Mouse (Mus musculus): ENCODE data around the gene Irf8.

Gene Irf8

DNA sequence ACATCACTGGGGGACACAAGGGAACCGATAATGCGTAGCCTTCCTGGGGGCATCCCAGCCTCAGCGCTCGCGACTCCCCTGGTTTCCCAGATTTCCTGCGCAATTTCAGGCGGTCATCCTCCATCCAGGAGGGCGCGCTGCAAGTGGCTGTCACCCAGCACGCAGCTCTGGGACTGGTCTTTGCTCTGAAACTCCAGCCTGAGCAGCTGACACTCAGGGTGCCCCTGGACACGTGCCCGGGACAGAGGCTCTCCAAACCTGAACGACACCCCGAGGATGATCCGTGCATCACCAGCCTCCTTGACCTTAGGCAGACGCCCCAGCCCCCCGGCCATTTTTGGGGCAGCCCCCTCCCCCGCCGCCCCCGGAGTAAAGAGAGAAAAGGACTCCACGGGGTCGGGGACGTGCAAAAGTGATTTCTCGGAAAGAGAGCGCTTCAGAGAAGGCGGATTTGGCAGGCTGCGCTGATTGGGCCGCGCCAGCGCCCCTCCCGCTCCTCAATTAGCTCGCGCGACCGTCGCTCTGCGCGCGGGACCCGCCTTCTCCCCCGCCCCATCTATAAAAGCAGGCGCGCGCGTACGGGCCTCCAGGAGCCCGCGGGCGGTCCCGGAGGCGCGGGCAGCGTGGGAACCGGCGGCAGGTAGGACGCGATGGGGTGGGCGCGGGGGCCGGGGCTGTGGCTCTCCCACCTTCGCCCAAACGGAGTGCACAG, at the start of gene Irf8:
Irf8 (plus strand) TSS at position 589 of the 712 bp plus-strand sequence.
- DNase-seq (ENCODE audit: low spot score in 2 of 2) = peak; percentile 74 to 81

DNA sequence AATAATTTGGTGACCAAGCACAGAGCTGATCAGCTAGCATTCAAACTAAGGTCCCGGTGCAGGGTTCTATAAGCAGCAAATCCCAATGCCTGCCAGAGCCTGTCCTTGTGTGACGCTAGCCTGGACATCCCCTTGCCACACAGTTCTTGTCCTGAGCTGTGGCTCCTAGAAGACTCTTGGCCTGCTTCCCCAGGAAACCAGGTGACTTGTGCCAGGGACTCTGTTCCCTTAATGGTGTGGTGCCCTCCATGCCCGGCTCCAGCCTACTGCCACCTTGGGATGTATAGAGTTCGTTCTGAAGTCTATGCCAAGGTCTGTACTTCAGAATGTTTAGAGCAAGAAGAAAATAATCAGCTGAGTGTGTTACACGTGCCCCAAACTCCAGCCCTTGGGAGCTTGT, 49.6 kb upstream of the Irf8 start:
- DNase-seq (ENCODE audit: low spot score in 2 of 2) = no peak

DNA sequence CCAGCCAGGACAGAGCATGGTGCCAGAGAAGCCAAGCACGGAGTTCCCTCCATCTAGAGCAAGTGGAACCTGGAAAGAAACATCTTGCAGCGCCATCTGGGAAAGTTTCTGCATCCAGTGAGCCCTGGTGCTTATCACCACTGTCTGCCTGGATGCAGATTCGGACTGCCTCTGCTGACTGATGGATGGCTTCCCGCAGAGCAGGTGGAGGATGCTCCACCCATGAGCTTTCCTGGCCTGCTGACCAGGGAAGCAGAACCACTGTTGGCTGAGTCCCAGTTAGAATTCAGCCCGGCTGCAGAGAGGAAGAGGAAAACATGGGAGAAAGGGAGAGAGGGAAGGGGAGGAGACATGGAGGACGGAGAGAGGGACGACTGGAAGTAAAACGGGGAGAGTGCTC, 48.4 kb upstream of the Irf8 start:
- no peak for DNase-seq (ENCODE audit: low spot score in 2 of 2)

DNA sequence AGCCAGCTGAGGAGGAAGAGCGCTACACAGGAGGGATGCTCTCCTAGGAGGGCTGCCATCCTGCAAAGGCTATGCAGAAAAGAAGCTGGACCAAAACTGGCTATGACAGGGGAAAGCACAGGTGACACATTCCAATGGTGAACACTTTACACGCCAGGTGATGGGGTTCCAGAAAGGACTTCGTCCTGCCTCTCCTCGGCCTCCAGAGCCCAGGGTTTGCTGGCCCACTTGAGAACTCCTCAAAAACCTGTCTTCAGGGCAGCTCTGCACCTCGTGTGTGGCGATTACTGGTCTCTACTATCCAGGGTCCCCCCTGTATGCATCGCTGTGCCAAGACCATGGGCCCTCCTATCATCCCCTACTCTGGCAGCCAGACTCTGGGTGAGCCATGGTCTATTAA, 47.6 kb upstream of the Irf8 start:
- no peak for DNase-seq (ENCODE audit: low spot score in 2 of 2)

DNA sequence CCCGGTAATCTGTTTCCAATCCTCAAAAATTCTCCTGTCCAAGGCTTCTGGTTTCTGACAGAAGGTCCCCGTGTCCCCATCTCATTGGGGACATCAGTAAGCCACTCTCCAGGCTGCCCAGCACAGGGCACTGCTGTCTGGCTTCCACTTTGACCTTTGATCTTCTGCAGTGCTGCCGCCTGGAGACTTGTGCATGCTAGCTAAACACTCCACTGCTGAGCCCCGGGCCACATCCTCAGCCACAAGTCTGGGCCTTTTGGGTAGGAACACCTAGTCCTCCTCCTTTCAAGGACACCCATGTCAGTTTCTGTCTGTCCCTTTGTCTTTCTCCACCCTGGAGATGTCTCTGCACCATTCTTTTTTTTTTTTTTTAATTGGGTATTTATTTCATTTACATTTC, 43.2 kb upstream of the Irf8 start:
- no peak for DNase-seq (ENCODE audit: low spot score in 2 of 2)

DNA sequence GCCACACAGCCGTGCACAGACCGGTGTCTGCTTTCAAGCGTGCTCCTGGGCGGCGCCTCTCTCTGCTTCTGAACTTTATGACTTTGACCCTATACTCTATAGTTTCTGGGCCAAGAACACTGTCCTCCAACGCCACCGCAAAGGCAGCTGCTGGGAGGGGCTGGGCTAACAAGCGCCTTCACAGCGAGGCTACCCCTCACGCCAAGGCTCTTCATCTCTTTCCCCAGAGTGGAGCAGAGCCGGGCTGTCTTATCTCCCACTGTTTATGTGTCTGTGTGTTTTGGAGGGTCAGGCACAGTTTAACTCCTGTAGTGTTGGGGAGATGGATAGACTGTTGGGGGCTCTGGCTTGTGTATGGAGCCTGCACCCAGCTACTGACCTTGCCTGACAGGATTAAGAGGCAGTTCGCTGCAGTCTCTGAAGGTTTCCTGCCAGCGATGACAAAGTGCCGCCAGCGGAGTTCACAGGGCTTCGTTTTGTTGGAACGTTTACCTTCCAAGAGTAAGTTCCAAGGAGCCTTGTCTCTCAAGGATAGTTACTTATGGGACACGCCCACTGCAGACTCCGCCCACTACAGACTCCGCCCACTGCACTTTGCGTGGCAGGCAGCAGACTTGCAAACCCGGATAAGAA, 42.2 kb upstream of the Irf8 start:
- no peak for DNase-seq (ENCODE audit: low spot score in 2 of 2)

DNA sequence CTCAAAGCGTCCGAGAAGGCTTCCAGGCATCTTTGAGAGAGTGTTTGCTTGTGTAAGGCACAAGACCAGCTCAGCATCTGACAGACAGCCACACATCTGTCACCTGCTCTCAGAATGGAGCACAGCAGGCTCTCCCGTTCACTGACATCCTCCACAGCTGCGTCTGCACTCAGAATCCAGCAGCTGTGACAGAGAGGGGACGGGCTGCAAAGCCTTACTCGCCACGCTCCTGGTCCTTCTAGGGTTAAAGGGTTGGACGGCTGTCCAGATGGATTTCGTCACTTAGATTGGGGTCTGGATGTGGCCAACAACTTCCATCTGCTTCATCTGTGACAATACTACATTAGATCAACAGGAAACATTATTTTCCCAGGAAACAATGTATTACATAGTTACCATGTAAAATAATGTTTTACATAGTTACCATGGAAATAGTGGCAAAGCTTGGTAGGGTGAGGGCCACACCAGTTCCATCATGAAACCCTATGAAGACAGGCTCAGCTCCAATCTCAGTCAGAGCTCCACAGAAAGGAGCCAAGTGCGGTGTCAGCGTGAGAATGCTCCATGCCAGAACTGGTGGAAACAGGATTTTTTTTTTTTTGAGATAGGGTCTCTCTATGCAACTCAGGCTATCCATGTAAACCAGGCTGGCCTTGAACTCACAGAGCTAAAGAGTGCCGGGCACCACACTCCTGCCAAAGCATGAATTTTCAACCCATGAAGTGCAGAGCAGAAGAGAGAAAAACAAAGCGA, 39.6 kb upstream of the Irf8 start:
- DNase-seq (ENCODE audit: low spot score in 2 of 2) = no peak

DNA sequence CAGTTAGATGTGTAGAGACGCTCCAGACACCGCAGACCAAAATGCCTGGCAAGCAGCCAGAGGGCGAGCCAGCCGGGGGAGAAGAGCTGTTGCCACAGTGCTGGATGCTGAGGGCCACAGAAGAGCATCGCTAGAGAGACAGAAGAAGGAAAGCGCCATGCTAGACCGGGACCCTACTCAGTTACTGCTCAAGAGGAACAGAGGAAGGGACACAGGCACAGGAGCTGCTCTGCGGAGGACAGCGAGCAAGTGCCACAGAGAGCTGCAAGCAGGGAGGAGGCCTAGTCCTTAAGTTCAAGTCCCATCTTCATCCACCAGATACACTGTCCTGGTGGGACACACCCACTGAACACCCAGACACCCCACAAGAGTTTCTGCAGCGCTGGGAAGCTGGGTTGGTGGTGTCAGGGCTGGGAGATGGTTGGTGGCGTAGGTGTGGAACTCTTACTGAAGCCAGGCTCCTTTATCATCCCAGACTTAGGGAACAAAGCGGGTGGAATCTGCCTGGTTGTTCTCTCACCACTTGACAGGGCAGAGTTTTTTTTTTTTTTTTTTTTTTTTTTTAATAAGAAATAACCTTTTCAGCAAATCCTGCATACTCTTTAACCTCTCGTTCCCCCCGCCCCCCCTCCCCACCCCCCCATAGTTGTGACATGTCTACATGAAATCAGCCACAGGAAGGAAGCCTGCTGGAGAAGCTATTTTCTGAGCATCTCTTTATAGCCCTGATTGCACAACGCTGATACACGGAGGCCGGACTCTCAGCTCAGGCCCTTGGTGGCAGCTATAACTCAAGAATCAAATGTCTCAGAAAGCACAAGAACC, 38.8 kb upstream of the Irf8 start:
- no peak for DNase-seq (ENCODE audit: low spot score in 2 of 2)

DNA sequence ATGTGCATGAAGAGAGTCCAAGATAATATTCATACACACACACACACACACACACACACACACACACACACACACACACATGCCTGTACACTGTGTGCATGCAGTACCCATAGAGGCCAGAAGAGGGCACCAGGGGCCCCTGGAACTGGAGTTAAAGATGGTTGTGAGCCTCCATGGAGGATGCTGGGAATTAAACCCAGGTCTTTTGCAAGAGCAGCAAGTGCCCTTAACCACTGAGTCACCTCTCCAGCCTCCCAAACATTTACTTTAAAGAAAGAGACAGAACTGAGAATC, 38.2 kb upstream of the Irf8 start:
- no peak for DNase-seq (ENCODE audit: low spot score in 2 of 2)

DNA sequence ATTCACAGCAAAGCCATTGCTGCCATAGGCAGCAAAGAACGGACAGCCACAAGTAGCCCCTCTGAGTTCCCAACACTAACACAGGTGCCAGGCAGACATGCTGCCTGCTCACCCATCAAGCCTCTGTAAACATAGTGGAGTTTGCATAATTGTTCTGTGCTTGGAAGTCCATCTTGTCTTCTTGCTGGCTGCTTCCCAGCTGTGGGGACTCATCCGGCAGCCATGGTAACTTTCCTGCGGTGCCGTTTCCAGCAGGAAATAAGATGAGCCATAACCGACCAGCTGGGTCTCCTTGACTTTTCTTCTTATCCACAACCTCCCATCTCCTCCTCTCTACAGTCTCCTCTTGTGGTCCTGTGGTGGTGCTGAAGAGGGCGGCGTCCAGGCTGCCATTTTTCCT, 37.7 kb upstream of the Irf8 start:
- no peak for DNase-seq (ENCODE audit: low spot score in 2 of 2)

DNA sequence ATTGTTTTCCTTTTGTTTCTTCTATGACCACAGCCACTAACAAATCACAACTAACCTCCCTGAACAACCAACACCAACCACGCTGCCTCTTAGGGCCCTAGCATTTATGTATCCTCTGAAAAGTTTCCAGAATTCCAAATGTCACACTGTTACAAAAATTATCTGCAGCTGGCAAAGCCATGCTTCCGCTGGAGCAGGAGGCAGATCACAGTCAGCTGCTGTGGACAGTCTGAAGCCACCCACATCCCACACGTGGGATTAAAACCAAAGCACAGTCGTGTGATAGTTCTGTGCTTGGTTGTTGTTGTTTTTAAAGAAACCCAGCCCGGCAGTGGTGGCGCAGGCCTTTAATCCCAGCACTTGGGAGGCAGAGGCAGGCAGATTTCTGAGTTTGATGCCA, 37.1 kb upstream of the Irf8 start:
- no peak for DNase-seq (ENCODE audit: low spot score in 2 of 2)

DNA sequence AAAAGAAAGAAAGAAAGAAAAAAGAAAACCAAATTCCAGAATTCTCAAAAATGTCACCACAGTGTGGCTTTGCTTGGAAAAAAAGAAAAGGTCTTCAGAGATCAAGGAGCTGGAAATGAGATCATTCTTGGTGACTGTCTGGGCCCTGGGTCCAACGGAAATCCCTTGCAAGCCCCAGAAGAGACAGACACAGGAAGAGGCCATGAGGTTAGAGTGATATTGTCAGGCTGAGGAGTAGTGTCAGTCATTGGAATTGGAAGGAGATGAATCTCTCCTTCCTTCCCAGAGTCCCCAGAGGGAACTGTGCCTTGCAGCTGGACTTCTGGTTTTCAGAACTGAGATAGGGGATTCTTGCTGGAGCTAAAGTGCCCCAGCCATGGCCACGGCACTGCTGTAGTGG, 36.6 kb upstream of the Irf8 start:
- DNase-seq (ENCODE audit: low spot score in 2 of 2) = no peak

DNA sequence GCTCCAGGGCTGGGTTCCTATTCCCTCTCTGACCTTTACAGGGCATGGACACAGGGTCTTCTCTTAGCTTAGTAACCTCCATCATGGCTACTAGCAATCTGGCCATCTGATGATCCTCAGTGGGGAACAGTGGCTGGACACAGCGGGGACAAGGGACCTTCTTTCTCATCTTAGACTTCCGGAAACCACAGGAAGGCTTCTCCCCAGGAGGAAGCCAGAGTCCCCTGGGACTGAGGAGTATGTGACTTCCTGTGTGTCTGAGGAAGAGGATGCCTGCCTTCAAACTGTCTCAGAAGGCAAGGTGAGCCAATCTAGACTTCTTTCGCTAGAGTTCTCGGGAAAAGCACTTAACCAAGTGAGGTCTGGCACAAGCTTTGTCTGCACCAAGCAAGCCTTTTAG, 36.1 kb upstream of the Irf8 start:
- DNase-seq (ENCODE audit: low spot score in 2 of 2) = no peak

DNA sequence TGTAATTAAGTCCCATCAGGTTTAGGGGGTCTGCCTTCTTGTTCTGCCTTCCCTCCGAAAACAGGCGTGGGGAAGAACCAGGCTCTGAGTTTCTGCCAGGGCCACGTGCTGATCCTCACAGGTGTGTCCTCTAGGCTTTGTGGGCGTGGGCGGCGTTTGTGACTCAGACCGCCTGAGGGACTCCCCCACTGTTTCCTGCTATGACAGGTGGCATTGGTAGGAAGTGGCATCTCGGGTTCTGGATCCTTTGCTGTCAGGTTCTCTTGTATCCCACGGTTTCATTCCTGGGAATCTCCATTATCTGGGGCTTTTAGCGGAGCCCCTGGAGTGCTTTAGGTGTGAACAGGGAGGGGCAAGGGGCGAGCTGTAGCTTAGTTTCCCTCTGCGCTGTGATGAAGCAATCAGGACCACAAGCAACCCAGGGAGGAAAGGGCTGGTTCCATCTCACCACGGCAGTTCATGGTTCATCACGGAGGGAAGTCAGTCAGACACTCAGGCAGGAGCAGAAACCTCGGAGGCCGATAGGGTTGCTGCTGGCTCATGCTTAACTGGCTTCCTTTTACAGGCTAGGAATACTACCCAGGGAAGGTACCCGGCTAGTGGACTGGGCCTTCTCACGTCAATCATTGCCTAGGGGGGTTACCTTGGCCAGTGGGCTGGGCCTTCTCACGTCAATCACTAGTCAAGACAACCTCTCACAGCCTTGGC, 34.2 kb upstream of the Irf8 start:
- peak; percentile 47 to 49 for DNase-seq (ENCODE audit: low spot score in 2 of 2)

DNA sequence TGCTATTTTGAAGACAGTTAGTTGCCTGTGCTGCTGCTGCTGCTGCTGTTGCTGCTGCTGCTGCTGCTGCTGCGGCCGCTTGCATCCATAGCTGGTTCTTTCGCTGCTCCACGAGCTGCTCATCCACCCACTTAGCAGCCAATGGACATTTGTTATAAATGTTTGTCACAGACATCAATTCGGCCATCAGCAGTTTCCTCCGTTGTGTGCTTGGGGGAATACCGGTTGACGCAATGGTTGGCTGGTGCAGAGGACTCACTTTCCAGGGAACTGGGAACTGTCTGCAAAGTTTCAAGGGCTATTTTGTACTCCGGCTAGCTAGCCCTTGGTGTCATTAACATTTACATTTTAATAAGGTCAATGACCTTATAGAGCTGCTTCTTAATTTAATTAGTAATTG, 32.0 kb upstream of the Irf8 start:
- no peak for DNase-seq (ENCODE audit: low spot score in 2 of 2)

DNA sequence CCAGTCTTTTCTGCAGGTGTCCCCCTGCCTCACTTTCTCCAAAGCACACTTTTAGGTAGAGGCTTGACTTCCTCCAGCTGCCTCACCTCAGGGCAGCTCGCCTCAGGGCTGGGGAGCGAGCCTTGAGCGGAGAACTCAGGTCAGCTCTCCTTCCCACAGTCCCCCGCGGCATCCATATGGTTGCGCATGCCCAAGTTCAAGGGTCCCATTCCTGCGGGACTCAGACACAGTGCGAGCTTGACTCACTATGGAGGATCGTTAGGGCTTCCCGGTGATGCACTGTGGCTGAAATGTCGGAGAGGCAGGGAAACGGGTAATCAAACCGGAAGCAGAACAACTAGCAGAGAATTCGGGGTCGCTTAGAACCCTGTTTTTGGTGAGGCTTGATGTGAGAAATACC, 31.0 kb upstream of the Irf8 start:
- no peak for DNase-seq (ENCODE audit: low spot score in 2 of 2)

DNA sequence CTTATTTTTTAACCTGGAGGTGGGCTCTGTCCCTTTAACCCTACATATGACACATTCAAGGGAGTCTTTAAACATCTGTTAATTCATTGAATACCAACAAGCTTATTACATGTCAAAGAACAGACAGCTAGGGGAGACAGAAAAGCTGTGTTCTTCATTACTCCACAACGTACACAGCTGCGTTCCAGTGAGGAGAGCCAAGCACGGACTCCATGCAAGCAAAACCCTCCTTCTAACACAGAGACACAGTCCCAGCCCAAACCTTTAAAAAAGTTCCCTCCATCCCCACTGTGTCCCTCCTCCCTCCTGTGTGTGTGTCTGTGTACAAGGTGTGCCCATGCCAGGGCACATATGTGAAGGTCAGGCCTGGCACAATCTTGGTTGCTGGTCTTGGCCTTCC, 30.0 kb upstream of the Irf8 start:
- DNase-seq (ENCODE audit: low spot score in 2 of 2) = no peak

DNA sequence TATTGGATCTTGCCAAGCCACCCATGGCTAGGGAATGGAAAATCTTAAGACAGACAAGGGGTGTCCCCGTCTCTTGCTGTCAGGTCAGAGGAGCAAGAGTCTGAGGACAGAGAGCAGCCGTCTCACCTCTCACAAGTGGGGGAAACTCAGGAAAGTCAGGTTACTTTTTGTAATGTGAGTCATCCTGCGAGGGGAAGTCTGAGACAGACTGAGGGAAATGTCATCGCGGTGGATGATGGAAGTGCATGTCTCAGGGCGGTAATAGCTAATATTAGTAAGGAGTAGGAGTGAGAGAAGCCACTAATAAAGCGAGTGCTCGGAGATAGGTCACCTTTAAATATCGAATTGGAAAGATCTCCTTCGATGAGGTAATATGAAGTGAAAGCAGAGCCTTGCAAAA, 27.0 kb upstream of the Irf8 start:
- no peak for DNase-seq (ENCODE audit: low spot score in 2 of 2)

DNA sequence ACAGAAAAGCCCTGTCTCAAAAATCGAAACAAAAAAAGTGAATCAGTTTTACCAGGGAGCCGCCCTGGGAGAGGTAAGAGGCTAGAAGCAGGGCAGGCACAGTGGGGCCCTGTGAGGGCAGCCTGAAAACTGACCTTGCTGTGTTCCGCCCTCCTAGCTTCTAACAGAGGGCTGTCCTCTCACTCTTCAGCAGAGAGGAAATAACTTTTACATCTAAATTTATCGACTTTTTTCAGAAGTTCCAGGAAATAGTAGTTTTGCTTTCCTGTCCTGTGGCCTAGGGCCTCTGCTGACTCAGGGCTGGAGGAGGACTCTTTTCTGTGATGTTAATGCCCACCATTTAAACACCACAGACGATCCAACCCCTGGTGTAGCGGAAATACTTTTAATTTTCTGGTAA, 21.0 kb upstream of the Irf8 start:
- DNase-seq (ENCODE audit: low spot score in 2 of 2) = no peak

DNA sequence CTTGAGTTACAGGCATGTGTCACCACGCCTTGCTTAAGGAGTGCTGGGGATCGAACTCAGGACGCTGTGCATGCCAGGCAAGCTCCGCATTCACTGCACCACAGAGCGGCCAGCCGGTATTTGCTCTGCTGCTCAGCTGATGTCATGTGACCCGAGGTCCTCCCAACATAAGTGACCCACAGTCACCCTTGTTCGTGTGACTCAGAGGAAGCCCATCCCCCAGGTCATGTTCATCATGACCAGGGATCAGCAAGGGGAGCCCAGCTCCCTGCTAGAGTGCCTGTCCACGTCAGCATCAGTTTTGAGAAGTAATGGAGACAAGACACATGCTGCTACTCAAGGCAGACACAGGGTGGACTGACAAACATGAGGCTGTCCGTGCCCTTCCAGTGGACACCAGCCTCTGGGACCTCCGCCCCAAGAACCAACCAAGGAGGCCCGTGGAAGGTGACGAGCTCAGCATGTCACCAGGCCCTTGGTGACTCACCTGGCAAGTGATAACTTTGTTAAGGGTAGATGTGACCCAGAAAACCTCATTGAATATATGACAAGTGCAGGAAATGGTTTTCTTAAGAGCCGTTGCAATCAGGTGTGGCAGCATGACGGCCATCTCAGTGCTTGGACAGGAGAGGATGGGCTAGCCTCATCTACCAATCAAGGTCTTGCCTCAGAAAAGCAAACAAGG, 20.0 kb upstream of the Irf8 start:
- DNase-seq (ENCODE audit: low spot score in 2 of 2) = no peak

DNA sequence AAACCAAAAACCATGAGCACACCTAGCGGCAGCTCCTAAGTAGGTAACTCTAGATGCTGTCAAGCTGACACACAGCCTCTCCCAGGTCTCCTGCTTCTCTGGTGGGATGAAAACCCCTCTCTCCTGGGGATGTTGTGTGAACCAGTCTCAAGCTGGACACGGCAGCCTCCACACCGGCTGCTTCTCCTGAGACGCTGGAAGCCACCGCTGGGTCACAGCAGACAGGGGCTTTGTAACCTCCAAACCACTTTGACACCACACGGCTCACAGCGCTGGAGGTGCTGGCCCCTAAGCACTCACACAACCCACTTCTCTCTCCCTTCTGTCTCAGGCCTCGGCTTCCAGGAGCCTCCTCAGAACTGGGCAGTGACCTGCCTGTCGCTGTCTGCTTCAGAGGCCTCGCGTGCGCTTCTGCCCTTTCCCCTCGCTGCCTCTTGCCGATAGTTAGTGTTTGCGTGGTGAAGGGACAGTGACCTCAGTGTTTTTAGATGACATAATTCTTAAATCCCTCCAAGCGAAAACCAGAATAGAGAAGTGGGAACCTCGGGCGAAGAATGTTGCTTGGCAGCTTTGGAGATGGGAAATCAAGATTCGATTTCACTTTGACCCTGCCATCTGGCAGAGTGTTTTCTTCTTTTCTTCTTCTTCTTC, 16.4 kb upstream of the Irf8 start:
- no peak for DNase-seq (ENCODE audit: low spot score in 2 of 2)

All from right cerebral cortex, adult 2 months (tissue).